Mouse (Mus musculus) liver, adult 2 months (tissue): ENCODE data around the gene Drp2. TPM values are rescaled to one million over a fixed set of nuclear protein-coding genes. Genes with fewer than 3 reads are reported as not detected.

Source experiments
- DNase-seq: peaks from one replicate; pipeline ENCODE4 v3.0.0-alpha.2; 2011; ENCODE audit warnings: low read depth, low spot score; ENCODE audit errors: extremely low read depth
- H3K27ac ChIP-seq: fragments of 200-500 bp; replicated peaks from 2 replicates; pipeline ENCODE4 v1.5.1; 2012; ENCODE audit warnings: low read depth, mild to moderate bottlenecking, control low read depth, inconsistent platforms, low read length; ENCODE audit not compliant: insufficient read depth
- H3K27me3 ChIP-seq: fragments of 200-500 bp; 2 replicates; pipeline ENCODE4 v1.6.1; 2012; ENCODE audit warnings: mild to moderate bottlenecking, moderate library complexity, low read length, inconsistent platforms; ENCODE audit not compliant: control insufficient read depth, insufficient read depth
- H3K36me3 ChIP-seq: fragments of 200-500 bp; 2 replicates; pipeline ENCODE4 v1.6.1; 2012; ENCODE audit warnings: low read length, inconsistent platforms; ENCODE audit not compliant: control insufficient read depth, insufficient read depth
- H3K4me1 ChIP-seq: fragments of 200-500 bp; 2 replicates; pipeline ENCODE4 v1.6.1; 2011; ENCODE audit warnings: low read length; ENCODE audit not compliant: control insufficient read depth, insufficient read depth
- H3K4me3 ChIP-seq: fragments of 200-500 bp; 2 replicates; pipeline ENCODE4 v1.5.1; 2011; ENCODE audit warnings: low read depth, mild to moderate bottlenecking, control low read depth, low read length, moderate library complexity; ENCODE audit not compliant: insufficient read depth
- H3K79me2 ChIP-seq: fragments of 200-500 bp; 2 replicates; pipeline ENCODE4 v1.6.1; 2012; ENCODE audit warnings: inconsistent platforms, mild to moderate bottlenecking, low read length, moderate library complexity; ENCODE audit not compliant: control insufficient read depth, insufficient read depth
- H3K9ac ChIP-seq: fragments of 200-500 bp; 2 replicates; pipeline ENCODE4 v1.6.1; 2012; ENCODE audit warnings: low read depth, mild to moderate bottlenecking, control low read depth, inconsistent platforms, low read length
- CTCF ChIP-seq: fragments of 200-500 bp; IDR thresholded peaks from 2 replicates; pipeline ENCODE4 v1.5.1; 2011; ENCODE audit warnings: low read depth, low read length, control low read depth
- POLR2A ChIP-seq: fragments of 200-500 bp; IDR thresholded peaks from 2 replicates; pipeline ENCODE4 v1.6.1; 2011; ENCODE audit warnings: low read length, control low read depth; ENCODE audit not compliant: insufficient read depth; ENCODE audit errors: extremely low read depth
- WGBS: fragments of 180-500 bp; shearing (Covaris S2); methylation state at CpG from one replicate; pipeline ENCODE4 v1.1.7; 2018; 5-methylcytosine and 5-hydroxymethylcytosine counted together
- polyA plus RNA-seq: library from polyadenylated mRNA; depleted of rRNA; stranded (reverse); fragments of >200 nt; gene quantifications from 2 replicates; pipeline ENCODE4 v1.2.3, GENCODE M21; 2012
- total RNA-seq: library from RNA; depleted of rRNA; stranded (reverse); fragments of >200 nt; gene quantifications from 2 replicates; pipeline ENCODE4 v1.2.3, GENCODE M21; 2014

Drp2 gene
- total and polyA plus RNA-seq, 2 experiments, result under 0.01 TPM; not detected in 1

GRCm38 (mm10) chrX:134374190-134374589, 30.2 kb upstream of the Drp2 start:
- Histone ChIP-seq H3K4me3 (no peak overlapping the region), H3K79me2 (no peaks in the 10 kb centered on the region), H3K36me3 (no peaks in the 10 kb centered on the region), H3K27ac (no peak overlapping the region), H3K4me1 (no peaks in the 10 kb centered on the region), H3K27me3 (no peaks in the 10 kb centered on the region), H3K9ac (no peak overlapping the region)
- WGBS, result 50% methylated on average over 1 of the region's 1 CpGs
- no peak for TF ChIP-seq POLR2A
- TF ChIP-seq CTCF, result no peak
- DNase-seq, result no peak

- TF ChIP-seq POLR2A, result no peak
- TF ChIP-seq CTCF, result no peak
Observed at GRCm38 (mm10) chrX:134384896-134385295, 19.5 kb upstream of the Drp2 start.

GRCm38 (mm10) chrX:134398972-134399371, 5.4 kb upstream of the Drp2 start:
- no peaks in the 10 kb centered on the region for H3K79me2 ChIP-seq
- H3K27me3 ChIP-seq, result no peaks in the 10 kb centered on the region
- no peak overlapping the region for H3K9ac ChIP-seq
- TF ChIP-seq POLR2A (no peak), CTCF (no peak)
- no peaks in the 10 kb centered on the region for H3K4me1 ChIP-seq
- H3K27ac ChIP-seq, result no peak overlapping the region
- DNase-seq, result no peak
- no peak overlapping the region for H3K4me3 ChIP-seq
- H3K36me3 ChIP-seq, result no peaks in the 10 kb centered on the region
- 69% methylated on average over 2 of the region's 2 CpGs for WGBS

More at GRCm38 (mm10) chrX:134384896-134385295, 19.5 kb upstream of the Drp2 start:
- H3K4me3 ChIP-seq, result no peak overlapping the region
- DNase-seq, result no peak
- no peaks in the 10 kb centered on the region for H3K27me3 ChIP-seq
- no peaks in the 10 kb centered on the region for H3K79me2 ChIP-seq
- H3K9ac ChIP-seq, result no peak overlapping the region
- H3K36me3 ChIP-seq, result no peaks in the 10 kb centered on the region
- WGBS, result 36% methylated on average over 6 of the region's 6 CpGs
- H3K27ac ChIP-seq, result no peak overlapping the region
- H3K4me1 ChIP-seq, result no peaks in the 10 kb centered on the region

GRCm38 (mm10) chrX:134404584-134404955, 219 bp downstream of the Drp2 start:
- H3K4me1 ChIP-seq, result no peaks in the 10 kb centered on the region
- H3K27ac ChIP-seq, result no peak overlapping the region
- H3K9ac ChIP-seq, result no peak overlapping the region
- no peaks in the 10 kb centered on the region for H3K36me3 ChIP-seq
- H3K27me3 ChIP-seq, result no peaks in the 10 kb centered on the region
- 17% methylated on average over 12 of the region's 14 CpGs for WGBS
- no peak overlapping the region for H3K4me3 ChIP-seq
- no peak for TF ChIP-seq POLR2A
- TF ChIP-seq CTCF, result no peak
- no peak for DNase-seq
- no peaks in the 10 kb centered on the region for H3K79me2 ChIP-seq

GRCm38 (mm10) chrX:134409354-134409900, 5.1 kb downstream of the Drp2 start:
- TF ChIP-seq CTCF (no peak), POLR2A (no peak)
- no peak overlapping the region for H3K27ac ChIP-seq
- no peak overlapping the region for H3K4me3 ChIP-seq
- WGBS, result 90% methylated on average over 6 of the region's 6 CpGs
- H3K79me2 ChIP-seq, result no peaks in the 10 kb centered on the region
- no peaks in the 10 kb centered on the region for H3K4me1 ChIP-seq
- DNase-seq, result no peak
- H3K36me3 ChIP-seq, result no peaks in the 10 kb centered on the region
- H3K27me3 ChIP-seq, result no peaks in the 10 kb centered on the region
- H3K9ac ChIP-seq, result no peak overlapping the region

GRCm38 (mm10) chrX:134412096-134412495, 7.7 kb downstream of the Drp2 start:
- WGBS, result 85% methylated on average over 1 of the region's 1 CpGs
- H3K27me3 ChIP-seq, result no peaks in the 10 kb centered on the region
- H3K79me2 ChIP-seq, result no peaks in the 10 kb centered on the region
- no peak overlapping the region for H3K27ac ChIP-seq
- H3K4me3 ChIP-seq, result no peak overlapping the region
- DNase-seq, result no peak
- no peaks in the 10 kb centered on the region for H3K36me3 ChIP-seq
- no peak overlapping the region for H3K9ac ChIP-seq
- no peaks in the 10 kb centered on the region for H3K4me1 ChIP-seq
- TF ChIP-seq POLR2A, result no peak
- TF ChIP-seq CTCF, result no peak
